Mouse (Mus musculus) erythroblast, embryonic 14.5 days (primary cell): ENCODE measurements around the gene Ddost.

ENCODE experiments used
- GATA1 ChIP-seq: IDR thresholded peaks from 2 replicates; pipeline ENCODE4 v1.6.1; 2012; ENCODE audit warnings: low read length, inconsistent platforms, mixed read lengths
- TAL1 ChIP-seq: IDR thresholded peaks from 3 replicates; pipeline ENCODE4 v1.6.1; 2012; ENCODE audit warnings: low read length, inconsistent platforms, mixed read lengths

DNA sequence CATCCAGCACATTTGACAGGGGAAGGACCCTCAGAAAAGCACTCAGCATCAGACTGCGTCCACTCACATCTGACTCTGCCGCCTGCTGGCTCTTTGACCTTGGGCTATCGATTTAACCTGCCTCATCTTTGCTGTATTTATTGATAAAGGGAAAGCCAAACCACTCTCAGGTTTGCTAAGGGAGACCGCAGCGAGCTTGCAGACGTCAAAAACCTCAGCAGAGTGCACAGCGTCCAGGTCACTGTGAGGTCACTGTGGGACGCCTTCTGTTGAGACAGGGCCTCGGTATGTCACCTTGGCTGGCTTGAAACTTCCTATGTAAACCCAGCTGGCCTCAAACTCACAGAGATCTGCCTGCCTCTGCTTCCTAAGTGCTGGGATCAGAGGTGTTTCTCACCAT is 32.8 kb downstream of the Ddost start:
- no peak for TF ChIP-seq TAL1
- no peak for TF ChIP-seq GATA1
